Mouse (Mus musculus): ENCODE data around the gene Abi1. TPM values are rescaled to one million over a fixed set of nuclear protein-coding genes. Genes with fewer than 3 reads are reported as not detected.

The Abi1 gene
- polyA plus RNA-seq, 1 experiment from 2014 or later = 43.8 TPM

DNA sequence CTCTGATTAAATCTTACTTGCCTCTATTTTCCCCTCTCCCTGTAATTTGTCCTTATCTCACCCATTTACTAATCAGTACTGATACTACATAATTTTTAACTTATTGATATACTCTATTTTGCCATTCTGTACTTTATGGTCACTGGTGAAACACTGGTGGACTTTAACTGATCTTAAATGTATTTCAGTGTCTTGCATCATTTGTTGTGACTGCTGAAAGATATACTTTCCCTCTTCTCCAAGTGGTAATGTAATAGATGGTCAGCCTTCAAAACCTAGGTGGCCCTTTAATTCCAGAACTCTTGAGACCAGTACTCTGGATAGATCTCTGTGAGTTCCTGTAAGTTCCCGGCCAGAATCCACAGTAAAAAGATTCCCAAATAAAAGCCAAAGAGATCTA is 40.4 kb downstream of the Abi1 start:
- no peak overlapping the region for H3K27ac ChIP-seq
- WGBS = 86% methylated on average over 1 of the region's 1 CpGs
- no peak overlapping the region for H3K4me2 ChIP-seq
- no peaks in the 10 kb centered on the region for H3K36me3 ChIP-seq (ENCODE audit: poor library complexity, severe bottlenecking)
- no peaks in the 10 kb centered on the region for H3K27me3 ChIP-seq
- ATAC-seq = no peak
- H3K9me3 ChIP-seq (replicated peaks) = no peaks in the 10 kb centered on the region
- no peaks in the 10 kb centered on the region for H3K4me1 ChIP-seq
- no peak overlapping the region for H3K9ac ChIP-seq
- H3K4me3 ChIP-seq = no peak overlapping the region

DNA sequence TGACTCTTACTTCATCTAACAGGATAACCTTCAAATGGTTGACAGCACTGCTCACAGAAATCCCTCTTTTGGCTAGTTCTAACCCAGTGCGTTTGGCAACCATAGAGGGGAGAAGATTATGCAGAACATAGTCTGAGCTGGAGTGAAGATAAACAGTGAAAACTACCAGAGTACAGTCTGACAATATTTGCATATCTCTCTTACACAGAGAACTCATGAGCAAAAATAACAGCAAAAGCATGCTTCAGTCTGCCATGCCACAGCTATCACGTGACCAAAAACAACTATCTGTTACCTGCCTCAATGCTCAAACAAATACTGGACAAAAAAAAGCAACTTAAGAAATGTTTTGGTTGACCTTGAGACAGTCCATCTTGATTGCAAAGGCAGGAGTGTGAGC is 41.2 kb downstream of the Abi1 start:
- no peak overlapping the region for H3K27ac ChIP-seq
- no peak for ATAC-seq
- no peak overlapping the region for H3K4me2 ChIP-seq
- no peaks in the 10 kb centered on the region for H3K9me3 ChIP-seq (replicated peaks)
- no peaks in the 10 kb centered on the region for H3K4me1 ChIP-seq
- H3K4me3 ChIP-seq = no peak overlapping the region
- 89% methylated on average over 2 of the region's 2 CpGs for WGBS
- H3K27me3 ChIP-seq = no peaks in the 10 kb centered on the region
- peaks cover 5% of the 10 kb centered on the region for H3K36me3 ChIP-seq (ENCODE audit: poor library complexity, severe bottlenecking)
- no peak overlapping the region for H3K9ac ChIP-seq

DNA sequence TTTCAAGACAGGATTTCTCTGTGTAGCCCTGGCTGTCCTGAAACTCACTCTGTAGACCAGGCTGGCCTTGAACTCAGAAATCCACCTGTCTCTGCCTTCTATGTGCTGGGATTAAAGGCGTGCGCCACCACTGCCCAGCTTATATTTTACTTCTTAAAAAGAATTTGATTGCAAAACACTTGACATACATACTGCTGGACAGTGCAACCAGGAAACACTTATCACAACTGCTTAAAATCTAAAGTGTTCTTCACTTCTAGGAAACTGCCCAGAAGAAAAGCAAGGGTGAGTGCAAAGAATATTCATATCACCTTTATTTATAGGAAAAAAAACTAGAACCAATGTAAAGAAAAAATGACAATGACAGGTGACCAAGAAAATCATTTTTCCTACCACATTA is 42.0 kb downstream of the Abi1 start:
- no peaks in the 10 kb centered on the region for H3K27me3 ChIP-seq
- H3K4me1 ChIP-seq = no peaks in the 10 kb centered on the region
- no peak overlapping the region for H3K27ac ChIP-seq
- no peak overlapping the region for H3K4me3 ChIP-seq
- no peaks in the 10 kb centered on the region for H3K9me3 ChIP-seq (replicated peaks)
- WGBS = 90% methylated on average over 2 of the region's 2 CpGs
- no peak overlapping the region for H3K9ac ChIP-seq
- no peak for ATAC-seq
- H3K4me2 ChIP-seq = no peak overlapping the region
- peaks cover 5% of the 10 kb centered on the region for H3K36me3 ChIP-seq (ENCODE audit: poor library complexity, severe bottlenecking)

DNA sequence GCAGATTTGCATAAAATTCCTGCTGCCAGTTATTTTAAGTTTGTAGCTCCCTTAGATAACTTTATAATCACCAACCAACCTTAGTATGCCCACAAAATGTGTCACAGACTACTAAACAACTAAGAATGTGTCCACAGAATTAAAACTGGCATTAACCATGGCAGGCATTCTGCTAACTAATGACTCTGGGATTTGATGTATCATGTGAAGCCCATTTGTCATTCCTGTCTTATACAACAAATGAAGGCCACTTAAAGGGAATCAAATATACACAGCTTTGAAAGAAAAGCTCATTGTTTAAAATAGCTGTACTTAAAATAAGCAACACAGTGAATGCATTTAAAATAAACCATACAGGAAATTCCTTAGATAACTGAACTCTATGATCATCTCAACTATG is 44.0 kb downstream of the Abi1 start:
- no peak overlapping the region for H3K27ac ChIP-seq
- no peak for ATAC-seq
- H3K4me1 ChIP-seq = no peaks in the 10 kb centered on the region
- no peak overlapping the region for H3K4me3 ChIP-seq
- H3K9me3 ChIP-seq (replicated peaks) = no peaks in the 10 kb centered on the region
- H3K4me2 ChIP-seq = no peak overlapping the region
- no peaks in the 10 kb centered on the region for H3K27me3 ChIP-seq
- H3K9ac ChIP-seq = no peak overlapping the region
- H3K36me3 ChIP-seq (ENCODE audit: poor library complexity, severe bottlenecking) = peaks cover 8% of the 10 kb centered on the region

DNA sequence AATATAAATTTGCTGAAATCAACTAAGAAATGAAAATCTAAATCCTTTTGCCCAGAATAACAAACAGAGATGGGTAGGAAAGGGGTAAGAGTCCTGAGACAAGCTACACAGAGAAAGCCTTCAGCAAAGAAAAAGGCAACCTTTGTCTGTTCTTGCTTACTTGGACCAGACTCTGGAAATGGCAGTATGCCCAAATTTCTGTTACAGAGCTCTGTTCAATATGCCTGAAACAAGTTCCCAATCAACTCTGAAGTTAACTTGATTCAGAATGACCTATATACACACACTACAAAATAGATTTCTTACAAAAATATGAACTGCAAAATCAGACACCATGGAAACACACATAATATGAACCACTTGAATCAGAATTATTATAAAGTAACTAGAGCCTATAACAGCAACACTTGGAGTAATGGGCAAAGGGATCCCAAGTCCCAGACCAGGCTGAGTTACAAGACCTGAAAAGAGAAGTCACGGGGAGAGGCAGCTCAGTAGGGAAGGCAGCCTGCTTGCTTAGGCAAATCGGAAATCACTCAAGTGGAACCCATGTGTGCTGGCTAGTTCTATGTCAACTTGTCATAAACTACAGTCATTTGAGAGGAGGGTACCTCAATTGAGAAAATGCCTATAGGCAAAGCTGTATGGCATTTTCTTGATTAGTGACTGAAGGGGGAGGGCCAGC is 53.9 kb downstream of the Abi1 start:
- 64% methylated on average over 2 of the region's 2 CpGs for whole genome bisulfite sequencing
- H3K27ac ChIP-seq = no peak overlapping the region

DNA sequence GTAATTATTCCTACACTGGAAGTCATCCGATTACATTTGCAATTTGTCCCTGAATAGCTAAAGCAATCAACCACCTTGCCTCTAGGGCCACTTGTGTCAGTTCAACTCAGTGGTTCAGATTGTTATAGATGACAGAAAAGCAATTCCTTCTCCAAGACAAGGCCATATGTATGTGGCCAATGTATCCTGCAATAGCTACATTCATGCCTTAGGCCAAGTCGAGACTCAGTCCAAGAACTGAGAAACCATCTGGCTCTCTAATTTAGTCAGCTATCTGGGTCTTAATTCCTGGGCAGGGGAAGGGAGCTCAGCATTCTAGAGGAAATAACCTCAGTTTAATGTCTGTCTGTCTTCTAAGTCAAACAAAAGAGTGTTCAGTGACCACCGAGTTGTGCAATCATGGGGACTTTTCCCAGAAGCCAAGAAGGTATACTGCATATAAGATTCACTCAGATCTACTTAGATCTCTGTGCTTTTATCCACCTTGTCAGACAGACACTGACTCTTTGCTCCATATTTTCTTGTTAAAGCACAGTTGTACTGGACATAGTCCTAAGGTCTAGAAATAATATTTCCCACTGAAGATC is 62.6 kb downstream of the Abi1 start:
- no peaks in the 10 kb centered on the region for H3K9me3 ChIP-seq (replicated peaks)
- no peak overlapping the region for H3K27ac ChIP-seq
- no peak for ATAC-seq
- WGBS = 86% methylated on average over 3 of the region's 3 CpGs
- H3K4me1 ChIP-seq = no peaks in the 10 kb centered on the region
- H3K9ac ChIP-seq = no peak overlapping the region
- H3K27me3 ChIP-seq = no peaks in the 10 kb centered on the region
- no peak overlapping the region for H3K4me2 ChIP-seq
- no peak overlapping the region for H3K4me3 ChIP-seq
- H3K36me3 ChIP-seq (ENCODE audit: poor library complexity, severe bottlenecking) = no peaks in the 10 kb centered on the region

More for the DNA sequence above, 53.9 kb downstream of the Abi1 start:
- H3K4me3 ChIP-seq = no peak overlapping the region
- H3K36me3 ChIP-seq (ENCODE audit: poor library complexity, severe bottlenecking) = no peaks in the 10 kb centered on the region
- no peak overlapping the region for H3K4me2 ChIP-seq
- H3K27me3 ChIP-seq = no peaks in the 10 kb centered on the region
- no peaks in the 10 kb centered on the region for H3K9me3 ChIP-seq (replicated peaks)
- no peak; the same call in 1 of the 2 replicates for ATAC-seq
- peaks cover 10% of the 10 kb centered on the region for H3K4me1 ChIP-seq
- H3K9ac ChIP-seq = no peak overlapping the region

DNA sequence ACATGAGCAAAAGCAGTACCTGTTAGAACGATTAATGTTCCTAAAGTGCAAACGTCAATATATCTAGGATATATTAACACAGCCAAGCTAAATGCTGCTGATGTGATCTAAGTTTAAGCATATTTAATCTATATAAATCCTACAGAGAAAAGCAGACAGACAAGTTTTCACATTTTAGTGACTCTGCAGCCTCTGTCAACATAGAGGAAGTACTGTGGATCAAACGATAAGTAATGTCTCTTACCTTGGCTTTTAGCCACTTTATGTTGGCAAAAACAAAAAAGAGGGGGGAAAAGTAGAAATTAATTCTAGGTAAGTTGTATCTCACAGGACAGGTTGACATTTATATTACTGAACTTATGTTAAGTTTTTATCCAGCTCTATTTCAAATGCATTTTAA is 77.1 kb downstream of the Abi1 start:
- Histone ChIP-seq H3K4me1 (no peaks in the 10 kb centered on the region), H3K27me3 (no peaks in the 10 kb centered on the region), H3K9ac (no peak overlapping the region), H3K9me3 (replicated peaks) (no peaks in the 10 kb centered on the region), H3K4me2 (no peak overlapping the region), H3K36me3 (ENCODE audit: poor library complexity, severe bottlenecking) (peaks cover 4% of the 10 kb centered on the region; the same call in 1 of the 2 replicates), H3K27ac (no peak overlapping the region), H3K4me3 (no peak overlapping the region)
- 92% methylated on average over 3 of the region's 3 CpGs for WGBS
- no peak for ATAC-seq

DNA sequence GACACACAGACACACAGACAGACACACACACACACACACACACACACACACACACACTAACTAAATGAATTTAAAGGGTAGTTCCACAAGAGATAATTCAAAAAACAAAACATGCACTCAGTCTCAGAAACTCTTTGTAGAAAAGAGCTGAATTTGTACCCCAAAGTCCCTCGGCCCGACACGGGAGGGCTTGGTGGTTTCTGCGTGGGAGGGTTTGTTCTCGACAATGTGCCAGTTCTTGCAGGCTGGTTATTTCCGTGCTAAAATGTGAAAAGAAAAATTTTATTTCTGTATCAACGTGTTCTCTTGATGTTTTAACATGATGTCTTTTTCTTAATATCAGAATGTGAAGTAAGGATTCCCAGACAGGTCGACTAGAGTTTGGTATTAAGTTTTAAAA is 77.8 kb downstream of the Abi1 start:
- 95% methylated on average over 8 of the region's 8 CpGs for WGBS

DNA sequence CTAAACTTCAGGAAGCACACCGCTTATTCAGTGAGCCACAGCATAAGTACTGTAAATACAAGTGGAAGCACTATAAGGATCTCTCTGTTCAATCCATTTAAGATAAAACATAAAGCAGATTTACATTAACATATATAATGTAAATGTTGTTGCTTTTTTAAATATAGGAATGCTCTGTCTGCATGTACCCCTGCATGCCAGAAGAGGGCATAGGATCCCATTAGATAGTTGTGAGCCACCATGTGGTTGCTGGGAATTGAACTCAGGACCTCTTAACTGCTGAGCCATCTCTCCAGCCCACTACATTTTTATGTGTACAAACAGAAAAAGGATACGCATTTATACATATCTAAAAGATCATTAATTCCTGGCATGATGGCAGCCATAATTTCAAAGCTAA is 78.4 kb downstream of the Abi1 start:
- no peak for ATAC-seq
- H3K4me3 ChIP-seq = no peak overlapping the region
- no peak overlapping the region for H3K27ac ChIP-seq
- H3K36me3 ChIP-seq (ENCODE audit: poor library complexity, severe bottlenecking) = peaks cover 7% of the 10 kb centered on the region; the same call in 1 of the 2 replicates
- 98% methylated on average over 2 of the region's 2 CpGs for WGBS
- no peaks in the 10 kb centered on the region for H3K4me1 ChIP-seq
- H3K27me3 ChIP-seq = no peaks in the 10 kb centered on the region
- no peak overlapping the region for H3K4me2 ChIP-seq
- H3K9me3 ChIP-seq (replicated peaks) = no peaks in the 10 kb centered on the region
- H3K9ac ChIP-seq = no peak overlapping the region

More for the DNA sequence above, 77.8 kb downstream of the Abi1 start:
- ATAC-seq = no peak
- no peak overlapping the region for H3K27ac ChIP-seq
- H3K9ac ChIP-seq = no peak overlapping the region
- no peaks in the 10 kb centered on the region for H3K27me3 ChIP-seq
- H3K4me1 ChIP-seq = no peaks in the 10 kb centered on the region
- H3K9me3 ChIP-seq (replicated peaks) = no peaks in the 10 kb centered on the region
- no peak overlapping the region for H3K4me2 ChIP-seq
- no peak overlapping the region for H3K4me3 ChIP-seq
- peaks cover 7% of the 10 kb centered on the region; the same call in 1 of the 2 replicates for H3K36me3 ChIP-seq (ENCODE audit: poor library complexity, severe bottlenecking)

DNA sequence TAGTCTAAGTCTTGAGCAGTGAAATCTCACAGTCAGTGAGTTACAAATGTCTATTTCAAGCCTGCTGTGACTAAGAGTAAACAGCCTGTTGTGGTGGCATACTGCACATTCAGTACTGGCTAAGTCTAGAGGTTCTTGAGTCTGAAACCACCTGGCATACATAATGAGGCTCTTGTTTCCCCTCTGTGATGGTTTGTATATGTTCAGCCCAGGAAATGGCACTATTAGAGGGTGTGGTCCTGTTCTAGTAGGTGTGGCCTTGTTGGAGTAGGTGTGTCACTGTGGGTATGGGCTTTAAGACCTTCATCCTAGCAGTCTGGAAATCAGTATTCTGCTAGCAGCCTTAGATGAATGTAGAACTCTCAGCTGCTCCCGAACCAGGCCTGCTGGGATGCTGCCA is 82.6 kb downstream of the Abi1 start:
- Histone ChIP-seq H3K4me2 (no peak overlapping the region), H3K27me3 (no peaks in the 10 kb centered on the region), H3K4me3 (no peak overlapping the region), H3K4me1 (no peaks in the 10 kb centered on the region), H3K27ac (no peak overlapping the region), H3K9me3 (replicated peaks) (no peaks in the 10 kb centered on the region), H3K36me3 (ENCODE audit: poor library complexity, severe bottlenecking) (peaks cover 7% of the 10 kb centered on the region; the same call in 1 of the 2 replicates), H3K9ac (no peak overlapping the region)
- no peak for ATAC-seq
- 63% methylated on average over 1 of the region's 1 CpGs for WGBS

DNA sequence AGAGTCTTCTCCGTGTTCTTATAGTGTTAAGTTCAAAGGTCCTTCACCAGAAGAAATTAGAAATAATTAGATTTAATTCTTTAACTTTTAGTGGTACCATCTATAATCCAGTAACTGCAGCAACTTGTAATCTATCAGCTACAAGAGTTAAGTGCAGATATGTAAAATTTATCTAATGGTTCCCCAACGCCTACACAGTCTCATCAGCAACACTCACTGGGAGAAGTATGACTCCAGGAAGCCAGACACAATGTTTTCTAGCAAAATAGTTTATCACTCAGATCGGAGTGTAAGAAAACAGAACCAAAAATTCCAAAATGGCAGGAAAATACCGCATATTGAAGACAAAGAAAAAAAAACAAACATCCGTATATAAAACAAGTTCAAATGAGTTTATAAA is 84.1 kb downstream of the Abi1 start:
- H3K4me3 ChIP-seq = no peak overlapping the region
- H3K27ac ChIP-seq = no peak overlapping the region
- no peaks in the 10 kb centered on the region for H3K4me1 ChIP-seq
- WGBS = 94% methylated on average over 5 of the region's 5 CpGs
- H3K9me3 ChIP-seq (replicated peaks) = no peaks in the 10 kb centered on the region
- no peak overlapping the region for H3K4me2 ChIP-seq
- H3K36me3 ChIP-seq (ENCODE audit: poor library complexity, severe bottlenecking) = 0 out of 2 replicates have a peak, but pooled peaks cover 3% of the 10 kb centered on the region
- H3K27me3 ChIP-seq = no peaks in the 10 kb centered on the region
- ATAC-seq = no peak
- H3K9ac ChIP-seq = no peak overlapping the region

DNA sequence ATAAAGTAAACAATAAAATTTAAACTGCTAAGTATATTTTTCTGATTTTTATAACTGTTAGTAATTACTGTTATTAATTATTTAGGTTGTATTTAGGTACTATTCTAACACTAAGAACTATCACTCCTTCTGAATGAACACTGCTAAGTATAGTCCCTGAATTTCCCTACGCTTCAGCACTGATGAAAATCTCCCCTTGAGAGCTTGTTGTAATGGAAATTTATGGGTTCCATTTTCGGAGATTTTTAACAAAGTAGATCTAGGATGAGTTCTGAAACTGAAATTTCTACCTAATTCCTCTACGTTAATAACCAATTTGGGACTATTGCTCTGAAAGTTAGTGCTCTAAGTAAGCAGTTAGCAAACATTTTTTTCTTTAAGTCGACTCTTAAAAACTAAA is 85.8 kb downstream of the Abi1 start:
- no peak overlapping the region for H3K27ac ChIP-seq
- no peaks in the 10 kb centered on the region for H3K9me3 ChIP-seq (replicated peaks)
- no peak overlapping the region for H3K4me3 ChIP-seq
- no peak for ATAC-seq
- H3K9ac ChIP-seq = no peak overlapping the region
- no peaks in the 10 kb centered on the region for H3K4me1 ChIP-seq
- 0 out of 2 replicates have a peak, but pooled peaks cover 3% of the 10 kb centered on the region for H3K36me3 ChIP-seq (ENCODE audit: poor library complexity, severe bottlenecking)
- no peaks in the 10 kb centered on the region for H3K27me3 ChIP-seq
- H3K4me2 ChIP-seq = no peak overlapping the region
- 90% methylated on average over 4 of the region's 4 CpGs for WGBS

DNA sequence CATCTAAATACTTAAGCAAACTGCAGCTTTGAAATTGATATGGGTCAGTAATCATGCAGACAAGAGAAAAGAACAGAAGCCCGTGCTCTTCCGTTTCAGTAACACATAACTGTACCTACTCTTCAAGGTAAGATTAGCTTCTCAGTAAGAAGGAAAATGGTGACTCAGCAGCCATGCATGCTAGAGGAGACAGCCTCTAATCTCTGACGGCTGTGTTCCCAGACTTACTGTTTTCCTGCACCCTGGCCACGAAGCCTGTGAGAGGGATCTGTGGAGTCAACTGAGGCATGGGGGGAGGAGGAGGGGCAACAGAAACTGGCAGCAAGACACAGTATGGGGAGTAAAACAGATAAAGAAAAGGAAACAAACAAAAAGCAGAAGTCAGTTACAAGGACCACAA is 90.1 kb downstream of the Abi1 start:
- ATAC-seq = no peak

More for the DNA sequence above, 90.1 kb downstream of the Abi1 start:
- Histone ChIP-seq H3K9ac (no peak overlapping the region), H3K36me3 (ENCODE audit: poor library complexity, severe bottlenecking) (peaks cover 12% of the 10 kb centered on the region), H3K27ac (no peak overlapping the region), H3K9me3 (replicated peaks) (no peaks in the 10 kb centered on the region), H3K27me3 (no peaks in the 10 kb centered on the region), H3K4me3 (no peak overlapping the region), H3K4me1 (no peaks in the 10 kb centered on the region), H3K4me2 (no peak overlapping the region)
- 71% methylated on average over 4 of the region's 4 CpGs for WGBS

Data from forebrain, embryonic 13.5 days (tissue).